Mouse (Mus musculus): ENCODE results near the gene Cfi.

Gene Cfi

DNA sequence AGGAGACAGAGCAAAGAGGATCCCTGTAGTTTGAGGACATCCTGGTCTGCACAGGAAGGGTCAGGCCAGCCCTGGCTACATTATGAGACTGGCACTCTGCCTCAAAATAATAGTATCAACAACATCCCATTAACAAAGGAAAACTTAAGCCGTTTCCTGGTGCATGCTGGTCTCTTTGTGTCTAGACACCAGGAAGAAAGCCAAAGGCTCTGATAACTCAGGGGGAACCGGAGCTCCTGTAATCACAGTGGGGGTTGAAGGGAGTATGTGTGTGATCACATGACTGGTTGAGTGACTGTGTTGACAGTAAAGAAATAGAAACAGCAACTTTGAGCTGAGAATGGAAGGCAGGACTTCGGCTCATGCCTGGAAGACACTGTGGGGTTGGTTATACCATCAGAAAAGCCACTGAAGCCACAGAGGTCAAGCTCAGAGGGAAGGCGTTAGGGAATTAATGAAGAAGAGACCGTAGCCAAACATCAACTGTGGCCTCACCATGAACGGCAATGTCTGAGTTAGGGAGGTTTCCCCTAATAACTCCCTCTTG, at the start of gene Cfi:
Gene Cfi, plus strand, starts transcription at position 497 of the 547 bp plus-strand sequence.
- DNase-seq (ENCODE audit: low spot score in 2 of 2): no peak

DNA sequence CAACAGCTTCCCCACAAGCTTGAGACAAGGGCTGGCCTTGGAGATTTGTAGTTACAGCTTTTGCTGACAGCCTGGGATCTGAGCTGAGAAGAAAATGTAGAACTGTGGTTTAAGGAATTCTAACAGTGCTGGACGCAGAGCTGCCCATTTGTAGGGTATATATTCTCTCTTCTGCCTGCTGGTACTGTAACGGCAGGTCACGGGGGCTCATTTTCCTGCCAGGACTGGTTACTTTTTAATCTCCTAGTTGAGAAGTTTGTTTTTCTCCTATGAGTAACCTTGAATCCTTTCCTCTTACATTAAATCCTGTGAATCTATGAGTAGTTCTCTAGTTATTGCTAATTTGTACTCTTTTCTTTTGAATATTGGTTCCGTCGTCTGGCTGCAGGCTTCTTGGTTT, 41.9 kb upstream of the Cfi start:
- DNase-seq (ENCODE audit: low spot score in 2 of 2): no peak

DNA sequence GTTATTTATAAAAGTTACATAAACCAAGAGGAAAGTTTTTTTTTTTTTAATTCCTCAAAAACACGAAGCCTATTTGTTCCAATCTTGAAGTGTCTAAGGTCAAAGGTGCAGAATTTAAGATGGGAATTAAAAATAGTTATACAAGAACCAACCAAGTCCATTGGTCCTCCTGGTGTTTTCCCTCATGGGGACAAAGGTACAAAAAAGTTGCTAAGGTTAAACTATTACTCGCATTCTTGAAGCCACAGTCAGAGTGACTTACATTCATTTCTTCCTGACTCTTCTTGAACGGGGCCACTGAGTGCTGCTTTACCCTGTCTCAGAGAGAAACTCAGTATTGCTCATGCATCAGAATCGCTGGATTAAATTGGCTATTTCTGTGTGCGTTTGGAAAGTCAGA, 38.3 kb upstream of the Cfi start:
- DNase-seq (ENCODE audit: low spot score in 2 of 2): no peak

DNA sequence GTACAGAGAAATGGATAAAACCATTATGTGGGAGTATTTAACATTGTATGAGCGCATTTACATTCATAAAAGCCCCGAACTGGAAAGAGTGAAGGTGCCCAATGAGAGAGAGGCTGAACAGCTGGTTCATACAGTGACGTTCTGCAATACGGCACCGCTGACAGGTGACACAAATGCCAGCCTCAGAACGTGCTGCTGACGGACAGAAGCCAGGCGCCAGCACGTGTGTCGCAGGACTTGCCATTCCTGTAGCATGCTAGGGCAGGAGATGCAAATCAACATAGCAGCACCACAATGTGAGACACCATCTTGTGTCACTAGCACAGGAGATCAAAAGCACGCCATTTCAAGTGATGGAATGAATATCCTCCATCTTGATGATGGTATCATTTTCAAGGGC, 37.1 kb upstream of the Cfi start:
- no peak for DNase-seq (ENCODE audit: low spot score in 2 of 2)

DNA sequence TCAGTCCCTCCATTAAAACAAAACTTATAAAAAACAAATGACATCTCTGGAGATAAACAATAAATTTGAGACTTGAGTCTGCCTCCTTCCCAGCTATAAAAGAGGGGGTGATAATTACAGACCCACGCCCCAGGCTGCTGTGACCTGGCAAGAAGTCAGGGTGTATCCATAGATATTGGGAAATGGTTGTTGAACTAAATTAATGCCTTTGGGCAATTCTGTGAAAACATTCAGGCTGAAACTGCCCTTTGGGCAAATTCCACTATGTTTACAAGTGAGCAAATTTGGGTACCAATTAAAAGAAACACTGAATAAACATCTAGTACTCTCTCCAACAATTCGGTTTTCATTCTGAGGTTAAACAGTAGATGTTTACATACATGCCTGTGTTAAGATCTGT, 36.7 kb upstream of the Cfi start:
- DNase-seq (ENCODE audit: low spot score in 2 of 2): no peak

DNA sequence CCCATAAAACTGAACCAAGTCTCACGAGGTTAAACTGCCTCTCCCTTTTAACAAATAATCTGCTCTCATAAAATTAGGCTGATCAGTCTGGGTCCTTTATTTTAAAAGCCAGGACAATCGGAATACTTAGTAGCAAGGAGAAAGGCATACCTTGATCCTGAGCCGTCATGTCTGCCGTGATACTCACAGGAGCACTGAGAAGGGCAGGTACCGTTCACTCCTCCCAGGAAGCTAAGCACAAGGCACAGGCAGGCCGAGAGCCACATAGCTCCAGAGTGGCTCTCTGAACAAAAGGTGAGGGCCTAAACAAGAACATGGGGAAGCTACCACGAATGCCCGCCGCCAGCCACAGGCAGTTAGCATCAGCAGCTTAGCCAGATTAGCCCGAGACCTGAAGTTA, 31.9 kb upstream of the Cfi start, which contains the start of gene Lrit3:
Gene Lrit3, minus strand, starts transcription at position 266 of the 400 bp plus-strand sequence.
- no peak for DNase-seq (ENCODE audit: low spot score in 2 of 2)

DNA sequence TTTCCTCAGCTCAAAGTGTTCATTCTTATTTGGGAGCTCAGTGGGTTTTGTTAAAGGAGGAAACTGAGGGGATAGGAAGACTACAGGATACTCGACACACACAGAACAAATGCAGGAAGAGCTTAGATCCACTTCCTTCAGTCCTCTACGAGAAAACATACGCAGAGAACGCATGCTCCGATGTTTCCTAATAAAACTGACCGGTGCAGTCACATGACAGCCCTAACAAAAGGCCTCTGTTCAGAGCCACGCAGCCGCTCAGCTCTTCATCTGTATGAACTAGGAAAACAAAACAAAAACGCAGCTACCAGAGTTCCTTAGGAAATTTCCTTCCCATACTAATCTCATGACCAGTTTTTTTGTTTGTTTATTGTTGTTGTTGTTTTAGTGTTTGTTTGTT, 14.8 kb upstream of the Cfi start:
- DNase-seq (ENCODE audit: low spot score in 2 of 2): no peak

DNA sequence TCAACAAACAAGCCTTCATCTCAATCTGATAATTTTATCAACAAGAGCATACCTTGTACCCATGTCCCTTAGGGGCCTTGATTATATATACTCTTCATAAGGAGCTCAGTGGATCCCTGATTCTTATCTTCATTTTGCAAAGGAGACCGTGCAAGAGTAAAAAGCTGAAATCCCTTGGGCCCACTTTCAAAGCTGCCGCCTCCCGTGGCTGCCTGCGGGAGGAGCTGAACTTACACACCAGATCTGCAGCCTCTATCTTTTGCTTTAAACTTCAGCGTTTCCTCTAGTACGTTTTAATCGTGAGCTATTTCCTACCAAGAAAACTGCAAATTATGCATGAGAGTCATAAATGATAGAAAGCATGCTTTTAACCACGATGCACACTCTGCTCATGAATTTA, 13.9 kb upstream of the Cfi start:
- no peak for DNase-seq (ENCODE audit: low spot score in 2 of 2)

DNA sequence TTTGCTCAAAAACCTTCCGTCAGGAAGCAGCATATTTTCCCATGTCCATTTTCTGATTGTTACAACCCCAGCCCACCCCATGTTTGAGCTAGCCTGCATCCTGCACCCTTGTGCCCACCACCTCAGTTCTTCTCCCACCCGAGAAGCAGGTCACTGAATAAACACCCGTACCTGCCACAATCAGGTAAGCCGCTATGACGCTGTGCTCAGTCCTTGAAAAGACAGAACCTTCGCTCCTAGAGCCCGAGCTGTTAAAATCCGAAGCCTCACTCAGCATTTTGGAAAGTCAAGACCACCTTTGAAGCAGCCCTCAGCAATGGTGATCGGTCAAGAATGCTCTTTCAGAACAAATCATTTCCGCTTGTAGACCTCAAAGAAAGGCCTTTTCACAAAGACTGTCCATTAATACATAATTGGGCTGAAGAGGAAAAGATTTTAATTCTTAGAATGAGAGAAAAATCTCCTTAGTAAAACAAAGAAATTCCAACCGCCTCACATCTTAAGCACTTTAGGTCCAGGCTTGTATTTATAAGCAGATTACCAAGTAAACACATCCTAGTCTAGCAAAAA, 13.4 kb upstream of the Cfi start, which contains the start of gene Rrh:
Gene Rrh, minus strand, starts transcription at position 382 of the 570 bp plus-strand sequence.
- DNase-seq (ENCODE audit: low spot score in 2 of 2): no peak

DNA sequence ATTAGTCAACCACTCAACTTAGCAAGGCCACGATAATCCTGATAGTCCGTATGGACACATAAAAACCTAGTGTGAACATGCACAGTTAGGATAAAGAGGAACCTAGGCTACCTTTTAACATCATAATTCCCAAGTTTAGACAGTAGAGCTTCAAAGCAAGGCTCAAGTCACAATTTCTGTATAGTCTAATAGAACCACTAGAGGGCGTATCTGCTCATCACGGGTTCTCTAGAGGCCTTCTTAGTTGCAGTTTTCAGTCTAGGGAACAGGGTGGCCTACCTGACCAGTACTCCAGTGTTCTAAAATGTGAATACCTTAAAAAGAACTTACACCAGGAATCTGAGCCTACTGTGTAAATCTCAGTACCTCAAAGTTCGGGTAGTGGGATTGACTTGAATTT, 12.4 kb upstream of the Cfi start:
- DNase-seq (ENCODE audit: low spot score in 2 of 2): no peak

DNA sequence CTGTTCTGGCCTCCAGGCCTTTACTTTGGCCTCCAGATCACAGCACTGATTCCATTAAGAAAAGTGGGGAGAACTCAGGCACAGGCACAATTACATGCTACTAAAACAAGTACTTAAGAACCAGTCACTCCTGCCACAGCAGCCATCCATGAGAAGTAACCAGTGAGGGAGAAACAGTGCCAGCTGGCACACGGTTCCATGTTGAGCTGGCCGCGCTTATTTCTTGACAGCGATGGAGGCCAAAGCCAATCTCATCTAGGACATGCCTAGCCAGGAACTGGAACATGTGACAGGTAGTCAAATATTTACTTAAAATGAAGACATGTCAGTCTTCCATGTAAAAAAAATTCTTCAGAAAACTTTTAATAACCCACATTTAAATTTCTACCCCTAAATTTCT, 11.5 kb upstream of the Cfi start:
- no peak for DNase-seq (ENCODE audit: low spot score in 2 of 2)

DNA sequence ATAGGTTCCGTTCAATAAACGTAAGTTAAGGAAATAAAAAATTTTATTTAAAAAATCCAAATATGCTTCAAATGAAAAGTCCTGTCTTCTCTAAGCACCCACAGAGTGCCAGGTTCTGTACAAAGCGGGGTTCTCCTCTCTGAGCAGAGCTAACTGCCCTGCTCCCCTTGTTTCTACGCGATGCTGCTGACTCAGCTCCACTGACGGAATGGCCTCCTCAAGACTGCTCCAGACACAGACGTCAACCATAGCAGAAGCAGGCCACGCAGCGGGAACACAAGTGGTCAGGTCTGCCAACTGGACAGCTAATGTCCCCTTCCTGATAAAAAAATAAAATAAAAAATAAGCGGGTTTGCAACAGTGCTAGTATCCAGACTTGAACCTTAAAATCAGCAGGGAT, 10.8 kb upstream of the Cfi start:
- DNase-seq (ENCODE audit: low spot score in 2 of 2): no peak

DNA sequence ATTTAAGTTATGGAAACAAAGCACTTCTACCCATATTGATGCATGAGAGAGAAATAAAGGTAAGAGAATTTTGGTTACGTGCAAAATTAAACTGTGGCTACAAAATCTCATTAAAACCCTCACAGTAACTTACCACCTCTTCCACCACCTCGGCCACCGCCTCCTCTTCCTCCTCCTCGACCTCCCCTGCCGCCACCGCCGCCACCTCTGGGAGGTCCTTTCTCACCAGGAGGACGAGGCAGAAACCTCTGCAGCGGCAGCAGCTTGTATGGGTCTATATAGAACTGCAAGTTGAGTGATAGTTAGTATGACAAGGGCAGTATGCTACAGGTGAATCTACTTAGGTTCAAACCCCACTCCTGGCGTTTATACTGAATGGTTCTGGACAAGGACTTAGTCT, 9.0 kb upstream of the Cfi start:
- DNase-seq (ENCODE audit: low spot score in 2 of 2): no peak

DNA sequence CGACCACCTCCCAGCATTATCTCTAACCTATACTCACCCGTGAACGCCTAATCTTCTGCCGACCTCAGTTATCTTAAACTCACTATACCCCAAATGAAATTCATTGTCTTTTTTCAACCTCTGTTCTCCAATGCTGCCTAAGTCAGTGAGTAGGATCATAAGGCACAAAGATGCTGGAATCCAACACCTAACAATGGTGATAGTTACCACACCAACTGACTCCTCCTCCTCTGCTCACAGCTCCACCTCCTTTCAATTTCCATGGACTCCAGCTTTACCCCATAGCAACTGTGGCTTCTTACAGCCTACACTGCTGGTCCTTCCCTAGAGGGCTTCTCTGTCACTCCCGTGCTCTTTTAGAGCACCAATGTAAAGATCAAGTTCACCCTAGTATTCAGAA, 8.0 kb upstream of the Cfi start:
- no peak for DNase-seq (ENCODE audit: low spot score in 2 of 2)

DNA sequence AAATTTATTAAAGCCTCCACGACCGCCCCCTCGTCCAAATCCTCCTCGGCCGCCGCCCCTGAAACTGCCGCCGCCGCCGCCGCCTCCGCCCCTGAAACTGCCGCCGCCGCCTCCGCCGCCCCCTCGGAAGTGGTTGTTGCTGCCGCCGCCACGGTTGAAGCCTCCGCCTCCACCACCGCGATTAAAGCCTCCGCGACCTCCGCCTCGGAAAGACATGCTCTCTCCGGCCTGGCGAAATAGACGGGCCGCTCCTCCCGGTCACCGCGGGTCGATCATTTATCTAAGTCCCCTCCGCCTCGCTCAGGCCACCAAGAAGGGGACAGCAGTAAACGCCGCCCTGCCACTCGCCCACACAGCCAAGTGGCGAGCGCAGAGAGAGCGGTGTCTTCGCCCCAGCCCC, 5.1 kb upstream of the Cfi start:
- no peak for DNase-seq (ENCODE audit: low spot score in 2 of 2)

DNA sequence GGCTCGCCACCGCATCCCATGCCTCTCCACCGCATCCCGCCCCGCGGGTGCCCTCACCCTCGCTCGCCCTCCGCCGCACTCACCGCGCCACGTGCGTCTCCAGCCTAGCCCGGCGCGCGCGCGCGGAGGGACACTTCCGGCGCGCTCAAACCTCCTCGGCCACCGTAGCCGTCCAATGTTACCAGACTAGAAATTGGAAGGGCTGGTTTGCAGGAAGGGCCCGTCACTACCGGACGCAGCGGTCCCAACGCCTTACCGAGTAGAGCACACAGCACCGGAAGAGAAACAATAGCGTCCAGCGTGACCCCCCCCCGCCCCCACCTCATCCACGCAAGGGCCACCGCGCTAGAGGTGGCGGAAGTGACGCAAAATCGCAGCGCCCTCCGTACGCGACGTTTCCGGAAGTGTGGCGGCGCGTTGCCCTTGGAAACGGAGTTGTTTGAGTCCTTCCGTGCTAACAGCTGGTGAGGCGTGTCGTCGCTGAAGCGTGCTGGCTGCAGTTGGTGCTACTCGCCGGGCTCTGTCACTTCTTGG, 4.6 kb upstream of the Cfi start, which contains the start of gene Gar1:
Gene Gar1, minus strand, starts transcription at position 362 of the 534 bp plus-strand sequence.
- DNase-seq (ENCODE audit: low spot score in 2 of 2): peak; percentile 95

DNA sequence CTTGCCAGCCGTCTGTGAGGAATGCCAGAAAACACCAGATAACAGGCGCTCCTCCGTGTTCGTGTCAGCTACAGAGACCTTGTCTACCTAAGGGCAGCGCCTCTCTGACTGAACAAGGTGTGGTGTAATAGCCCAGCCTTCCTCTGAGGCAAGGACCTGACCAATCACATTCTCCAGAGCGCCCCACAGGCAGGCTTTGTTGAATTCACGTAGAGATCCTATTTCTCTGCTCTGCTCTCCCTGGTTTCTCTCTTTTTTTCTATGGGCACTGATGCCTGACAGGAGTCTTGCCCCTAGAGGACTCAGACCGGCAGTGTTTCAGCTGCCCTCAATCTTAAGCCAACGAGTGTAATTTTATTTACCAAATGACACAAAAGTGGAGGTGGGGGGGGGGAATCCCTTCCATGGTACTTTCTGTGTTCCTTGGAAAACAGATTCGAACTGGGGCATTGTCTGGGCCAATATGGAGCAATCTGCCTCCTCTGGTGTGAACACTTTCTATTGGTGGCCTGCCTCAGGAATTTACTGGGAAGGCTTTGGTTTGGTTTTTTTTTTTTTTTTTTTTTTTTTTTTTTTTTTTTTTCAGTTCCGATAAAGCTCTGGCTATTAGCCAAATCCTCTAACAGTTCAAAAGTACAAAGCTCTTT, 490 bp downstream of the Cfi start:
- DNase-seq (ENCODE audit: low spot score in 2 of 2): no peak

DNA sequence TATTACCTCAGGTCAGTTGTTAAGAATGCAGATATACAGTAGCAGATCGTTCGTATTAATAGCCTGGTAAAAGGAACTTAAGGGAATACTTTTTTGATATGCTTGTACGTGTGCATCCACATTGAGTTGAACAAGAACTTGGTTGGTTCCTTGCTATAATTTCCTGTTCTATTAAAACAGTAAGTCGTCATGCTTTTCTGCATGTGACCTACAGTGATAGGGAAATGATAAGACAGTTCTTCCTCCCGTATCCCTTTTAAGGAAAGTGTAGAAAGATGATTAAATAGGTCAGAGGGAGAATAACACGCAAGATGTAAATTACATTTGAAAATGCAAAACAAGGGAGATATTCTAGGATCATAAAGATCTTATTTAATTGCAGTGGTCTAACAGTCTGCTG, 1.3 kb downstream of the Cfi start:
- DNase-seq (ENCODE audit: low spot score in 2 of 2): no peak

DNA sequence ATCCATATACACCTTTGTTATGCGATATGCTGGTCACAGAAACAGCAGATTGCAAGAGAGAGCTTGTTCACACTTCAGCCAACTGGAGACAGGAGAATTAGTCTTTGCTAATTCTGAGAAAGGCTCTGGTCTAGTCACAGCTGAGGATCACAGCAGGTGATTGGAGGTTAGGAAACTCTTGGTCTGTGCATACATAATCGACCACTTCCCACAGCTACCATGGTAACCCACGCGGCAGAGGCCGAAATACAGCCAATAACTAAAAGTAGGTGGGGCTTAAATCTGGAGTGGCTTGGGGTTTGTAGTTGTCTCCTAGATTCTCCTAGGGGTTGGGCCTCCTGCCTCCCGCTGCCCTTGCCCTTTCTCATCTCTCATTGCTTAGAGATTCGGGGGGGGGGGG, 2.3 kb downstream of the Cfi start:
- no peak for DNase-seq (ENCODE audit: low spot score in 2 of 2)

DNA sequence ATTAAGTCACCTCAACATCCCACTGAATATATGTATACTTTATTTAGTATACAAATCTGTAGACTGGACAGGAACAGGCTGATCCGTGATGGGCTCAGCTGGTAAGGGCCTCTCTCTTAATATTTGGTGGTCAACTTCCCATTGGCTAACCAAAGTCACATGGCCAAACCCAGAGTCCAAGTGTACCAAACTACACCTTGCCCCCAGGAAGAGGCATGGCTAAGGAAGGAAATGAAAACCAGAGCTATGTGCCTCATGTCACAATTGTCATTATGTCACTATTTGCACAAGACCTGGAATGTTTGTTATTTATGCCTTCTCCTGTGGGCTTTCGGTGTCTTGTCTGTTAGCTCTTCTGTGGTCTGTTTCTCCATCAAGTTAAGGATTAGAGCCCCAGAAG, 10.2 kb downstream of the Cfi start:
- no peak for DNase-seq (ENCODE audit: low spot score in 2 of 2)

DNA sequence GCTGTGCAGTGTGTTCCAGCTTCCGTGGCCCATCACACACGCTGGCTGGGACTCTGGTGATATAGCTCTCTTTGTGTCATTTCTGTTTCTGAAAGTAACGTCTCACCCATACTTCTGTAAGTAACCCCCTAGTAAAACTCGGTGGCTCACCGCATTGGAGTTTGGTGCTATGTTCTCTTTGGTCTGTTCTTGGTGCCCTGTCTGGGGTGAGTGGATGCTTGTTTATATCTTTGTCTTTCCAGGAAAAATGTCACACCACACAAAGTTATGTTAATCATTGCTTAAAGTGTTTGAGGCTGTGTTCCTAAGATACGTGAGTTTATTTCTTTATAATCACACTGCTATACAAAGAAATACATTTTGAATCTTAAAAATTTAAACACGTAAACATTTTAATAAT, 11.2 kb downstream of the Cfi start:
- DNase-seq (ENCODE audit: low spot score in 2 of 2): no peak

DNA sequence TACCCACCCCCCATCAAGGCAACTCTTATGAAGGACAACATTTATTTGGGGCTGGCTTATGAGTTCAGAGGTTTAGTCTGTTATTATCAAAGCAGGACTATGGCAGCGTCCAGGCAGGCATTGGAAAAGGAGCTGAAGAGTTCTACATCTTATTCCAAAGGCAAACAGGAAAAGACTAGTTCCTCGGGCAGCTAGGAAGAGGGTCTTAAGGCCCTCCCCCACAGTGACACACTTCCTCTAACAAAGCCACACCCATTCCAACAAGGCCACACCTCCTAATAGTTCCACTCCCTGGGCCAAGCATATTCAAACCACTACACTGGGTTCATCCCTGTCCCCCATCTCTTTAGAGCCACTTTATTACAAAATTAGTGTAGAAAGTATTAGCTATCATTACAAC, 26.9 kb downstream of the Cfi start:
- DNase-seq (ENCODE audit: low spot score in 2 of 2): no peak

DNA sequence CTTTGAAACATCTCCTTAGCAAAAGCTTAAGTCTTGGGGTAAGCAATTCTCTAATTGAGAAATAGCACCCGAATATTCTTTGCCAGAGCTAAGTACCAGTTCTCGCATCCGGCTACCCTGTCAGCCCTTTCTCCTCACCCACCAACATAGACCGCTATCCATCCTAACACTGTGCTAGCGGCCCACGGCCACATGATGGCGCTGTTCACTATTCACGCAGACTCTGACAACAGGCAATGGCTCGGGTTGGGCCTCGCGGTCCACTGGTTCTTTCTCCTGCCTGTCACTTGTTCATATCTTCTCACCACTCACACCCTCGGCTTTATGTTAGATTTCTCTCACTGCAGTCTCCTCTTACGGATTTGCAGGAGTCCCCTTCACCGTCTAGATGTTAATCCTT, 28.0 kb downstream of the Cfi start:
- DNase-seq (ENCODE audit: low spot score in 2 of 2): no peak
